Mouse (Mus musculus) heart, embryonic 15.5 days (tissue): ENCODE measurements around the gene Calcr. TPM values are rescaled to one million over a fixed set of nuclear protein-coding genes. Genes with fewer than 3 reads are reported as not detected.
A peak's percentile ranks its signal among the peaks of the same experiment; 100 is the strongest.
"Not testable (repeated sequence)": the region's sequence is repeated elsewhere in the genome, so short reads cannot be mapped to it uniquely, and the experiment has no call there.

Source experiments
- ATAC-seq: fragments of 200-750 bp; cut with Nextera tagmentation; replicated peaks from 2 replicates; pipeline ENCODE4 v1.8.0; 2017; ENCODE audit warnings: low read depth, moderate TSS enrichment; ENCODE audit not compliant: insufficient number of reproducible peaks, insufficient read depth, low FRiP score
- H3K27ac ChIP-seq: fragments of 300-500 bp; sonication (generic); 2 replicates; pipeline ENCODE4 v1.5.1; 2015; ENCODE audit warnings: mild to moderate bottlenecking, inconsistent platforms
- H3K27me3 ChIP-seq: fragments of 300-500 bp; sonication (generic); 2 replicates; pipeline ENCODE4 v1.6.1; 2015; ENCODE audit warnings: inconsistent platforms
- H3K36me3 ChIP-seq: fragments of 300-500 bp; sonication (generic); 2 replicates; pipeline ENCODE4 v1.6.1; 2015; ENCODE audit warnings: mild to moderate bottlenecking, inconsistent platforms
- H3K4me1 ChIP-seq: fragments of 300-500 bp; sonication (generic); replicated peaks from 2 replicates; pipeline ENCODE4 v1.6.1; 2015; ENCODE audit warnings: inconsistent platforms
- H3K4me2 ChIP-seq: fragments of 300-500 bp; sonication (generic); 2 replicates; pipeline ENCODE4 v1.6.1; 2015; ENCODE audit warnings: inconsistent platforms, mild to moderate bottlenecking, moderate library complexity
- H3K4me3 ChIP-seq: fragments of 300-500 bp; sonication (generic); 2 replicates; pipeline ENCODE4 v1.5.1; 2015; ENCODE audit warnings: mild to moderate bottlenecking, inconsistent platforms
- H3K9ac ChIP-seq: fragments of 300-500 bp; sonication (generic); 2 replicates; pipeline ENCODE4 v1.6.1; 2015; ENCODE audit warnings: mild to moderate bottlenecking, inconsistent platforms
- H3K9me3 ChIP-seq: fragments of 300-500 bp; sonication (generic); replicated peaks from 2 replicates; pipeline ENCODE4 v1.6.1; 2016; ENCODE audit warnings: inconsistent platforms
- WGBS: fragments of 180-500 bp; shearing (Covaris S2); methylation state at CpG from one replicate; pipeline ENCODE4 v1.1.7; 2015; ENCODE audit warnings: mixed read lengths; 5-methylcytosine and 5-hydroxymethylcytosine counted together
- microRNA counts: library from miRNA; unstranded; fragments of <30 nt; microRNA quantifications from one replicate; lab custom pipeline; 2016
- microRNA-seq: library from miRNA; unstranded; fragments of <30 nt; microRNA quantifications from one replicate; pipeline ENCODE4, GENCODE M21; 2016
- polyA plus RNA-seq: library from polyadenylated mRNA; unstranded; fragments of >200 nt; fragmentation: Nextera tagmentation; extraction: Ambion mirVana; gene quantifications from 2 replicates; pipeline ENCODE4 v1.2.1, GENCODE M21; 2015

The Calcr gene
- polyA plus RNA-seq, 1 experiment from 2014 or later = 0.21 TPM

DNA sequence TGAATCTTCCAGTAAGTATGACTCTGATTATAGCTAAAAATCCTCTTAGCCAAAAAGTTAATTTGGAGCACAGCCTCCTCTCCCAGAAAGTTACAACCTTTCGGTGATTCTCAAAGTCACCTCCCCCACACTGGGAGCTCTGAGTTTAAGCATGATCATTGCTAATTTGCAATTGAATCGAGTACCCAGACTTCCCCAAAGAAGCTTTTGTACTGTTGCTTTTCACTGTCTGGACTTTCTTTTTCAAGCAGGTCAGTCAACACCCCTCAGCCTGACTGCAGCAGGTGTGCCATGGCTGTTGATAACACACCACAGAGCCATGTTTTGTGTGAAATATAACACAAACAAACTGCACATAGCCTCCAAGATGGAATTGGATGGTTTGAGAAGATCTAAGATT is 86.7 kb downstream of the Calcr start:
- Histone ChIP-seq H3K36me3 (no peaks in the 10 kb centered on the region), H3K9ac (no peak overlapping the region), H3K27me3 (no peaks in the 10 kb centered on the region), H3K4me2 (no peak overlapping the region), H3K9me3 (no peaks in the 10 kb centered on the region), H3K4me3 (no peak overlapping the region), H3K4me1 (no peaks in the 10 kb centered on the region), H3K27ac (no peak overlapping the region)
- no peak for ATAC-seq
- 68% methylated on average over 2 of the region's 2 CpGs for WGBS

DNA sequence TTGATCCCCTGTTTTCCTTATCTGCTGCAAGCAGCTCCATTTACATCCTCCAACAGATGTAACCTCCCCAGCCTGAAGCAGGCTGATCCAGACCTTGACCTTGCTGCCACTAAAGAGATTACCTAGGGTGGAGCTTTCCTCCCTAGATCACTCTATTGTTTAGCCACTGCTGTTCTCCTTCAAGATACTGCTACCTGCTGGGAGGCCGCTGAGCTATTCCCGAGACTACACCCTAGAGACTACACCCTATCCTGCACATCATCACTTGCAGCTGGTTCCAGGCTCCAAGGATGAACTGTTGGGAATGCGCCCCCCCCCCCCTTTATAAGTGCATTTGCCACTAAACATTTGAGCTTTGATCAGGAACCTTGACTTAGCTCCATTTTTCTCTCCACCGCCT is 92.6 kb downstream of the Calcr start:
- H3K4me1 ChIP-seq, H3K4me3 ChIP-seq, H3K27me3 ChIP-seq, ATAC-seq, H3K36me3 ChIP-seq, H3K4me2 ChIP-seq, H3K9me3 ChIP-seq, H3K27ac ChIP-seq, H3K9ac ChIP-seq: not testable (repeated sequence)
- WGBS = 82% methylated on average over 4 of the region's 4 CpGs

DNA sequence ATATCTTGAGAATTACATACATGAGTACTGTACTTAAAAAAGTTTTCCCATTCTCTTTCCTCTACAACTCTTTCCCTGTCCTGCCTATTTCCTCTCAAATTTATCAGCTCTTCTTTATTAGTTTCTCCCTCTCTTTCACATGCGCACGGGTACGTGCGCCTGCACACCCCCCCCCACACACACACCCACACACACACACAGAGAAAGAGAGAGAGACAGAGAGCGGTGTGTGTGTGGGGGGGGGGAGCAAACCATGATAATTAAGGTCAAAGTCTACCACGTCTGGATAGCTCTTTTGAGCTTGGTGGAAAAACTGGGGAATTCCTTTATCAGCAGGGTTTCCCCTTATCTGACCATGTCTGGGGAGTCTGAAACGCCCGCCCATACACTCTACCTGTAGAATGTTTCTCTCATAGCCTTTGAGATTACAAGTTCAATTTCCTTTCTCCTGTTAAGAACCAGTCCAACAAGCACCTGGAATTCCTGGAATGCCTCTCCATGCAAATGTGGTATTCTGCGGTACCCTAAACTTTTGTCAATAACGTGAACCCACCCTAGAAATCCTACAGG is 100.3 kb downstream of the Calcr start:
- H3K4me2 ChIP-seq = no peak overlapping the region
- H3K9ac ChIP-seq = no peak overlapping the region
- H3K4me1 ChIP-seq = no peaks in the 10 kb centered on the region
- no peaks in the 10 kb centered on the region for H3K27me3 ChIP-seq
- no peaks in the 10 kb centered on the region for H3K36me3 ChIP-seq
- ATAC-seq = no peak
- 54% methylated on average over 10 of the region's 10 CpGs for whole genome bisulfite sequencing
- H3K27ac ChIP-seq = no peak overlapping the region
- H3K9me3 ChIP-seq = no peaks in the 10 kb centered on the region
- no peak overlapping the region for H3K4me3 ChIP-seq

DNA sequence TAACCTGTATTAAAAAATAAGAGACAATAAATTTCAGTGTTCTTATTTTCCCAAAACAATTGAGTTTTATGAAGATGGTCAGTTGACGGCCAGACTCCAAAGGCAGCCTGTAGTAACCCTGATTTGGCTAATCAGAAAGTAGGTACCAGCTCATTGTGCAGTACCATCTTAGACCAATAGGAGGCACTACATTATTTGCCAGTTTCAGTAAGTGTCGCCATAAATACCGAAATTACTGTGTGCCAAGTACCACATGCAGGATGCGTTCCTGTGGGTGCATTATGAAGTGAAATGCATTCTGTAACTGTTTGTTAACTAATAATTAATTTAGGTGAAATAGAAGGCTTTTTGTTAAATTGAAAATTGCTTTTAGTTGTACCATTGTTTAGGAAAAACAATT is 106.1 kb downstream of the Calcr start:
- WGBS = 87% methylated on average over 4 of the region's 4 CpGs
- no peak overlapping the region for H3K9ac ChIP-seq
- H3K36me3 ChIP-seq = no peaks in the 10 kb centered on the region
- H3K27ac ChIP-seq = no peak overlapping the region
- no peak overlapping the region for H3K4me3 ChIP-seq
- H3K4me1 ChIP-seq = no peaks in the 10 kb centered on the region
- H3K4me2 ChIP-seq = no peak overlapping the region
- ATAC-seq = no peak
- no peaks in the 10 kb centered on the region for H3K9me3 ChIP-seq
- no peaks in the 10 kb centered on the region for H3K27me3 ChIP-seq

MicroRNAs encoded within 50 kb of the gene (microRNA counts, 519-probe panel; counts per million panel counts)
- microRNA mmu-miR-489 (lab: Ali Mortazavi, UCI) (472 counts per million, percentile 1 among the panel's probes with 10 or more counts), microRNA mmu-miR-653 (lab: Ali Mortazavi, UCI) (not detected)

Small RNA genes lying within 50 kb of the gene (microRNA-seq; reads per million reads assigned to microRNA genes)
- gene Mir489 = 0.84 reads per million
- 0.84 reads per million for gene Mir653

Other genes starting within 250 kb of the Calcr start
- gene Tfpi2, start 224.2 kb upstream of the Calcr start, polyA plus RNA-seq = 4.5 TPM in 2 replicates
- not detected in 2 replicates for gene Gngt1, start 229.1 kb upstream of the Calcr start, polyA plus RNA-seq
- gene Gng11, start 239.2 kb upstream of the Calcr start, polyA plus RNA-seq = 88.0 and 135 TPM in 2 replicates